Mouse (Mus musculus) kidney, embryonic 14.5 days (tissue): ENCODE data around the gene Ddx23. TPM values are rescaled to one million over a fixed set of nuclear protein-coding genes. Genes with fewer than 3 reads are reported as not detected.

Experiments used
- ATAC-seq: fragments of 200-750 bp; cut with Nextera tagmentation; 2 replicates; pipeline ENCODE4 v1.8.0; 2017; ENCODE audit warnings: moderate number of reproducible peaks, mild to moderate bottlenecking, moderate TSS enrichment, moderate library complexity; ENCODE audit not compliant: low FRiP score, low TSS enrichment
- H3K27ac ChIP-seq: fragments of 300-500 bp; sonication (generic); 2 replicates; pipeline ENCODE4 v1.5.1; 2014; ENCODE audit warnings: low read depth, mild to moderate bottlenecking, low read length, moderate library complexity, mixed read lengths
- H3K27me3 ChIP-seq: fragments of 300-500 bp; sonication (generic); 2 replicates; pipeline ENCODE4 v1.6.1; 2014; ENCODE audit warnings: mild to moderate bottlenecking, low read length; ENCODE audit not compliant: control insufficient read depth, insufficient read depth
- H3K36me3 ChIP-seq: fragments of 300-500 bp; sonication (generic); 2 replicates; pipeline ENCODE4 v1.6.1; 2014; ENCODE audit warnings: low read length, mixed read lengths; ENCODE audit not compliant: control insufficient read depth, insufficient read depth
- H3K4me1 ChIP-seq: fragments of 300-500 bp; sonication (generic); 2 replicates; pipeline ENCODE4 v1.6.1; 2014; ENCODE audit warnings: low read length, mixed read lengths; ENCODE audit not compliant: control insufficient read depth, insufficient read depth
- H3K4me2 ChIP-seq: fragments of 300-500 bp; sonication (generic); replicated peaks from 2 replicates; pipeline ENCODE4 v1.6.1; 2014; ENCODE audit warnings: low read depth, mild to moderate bottlenecking, low read length
- H3K4me3 ChIP-seq: fragments of 300-500 bp; sonication (generic); 2 replicates; pipeline ENCODE4 v1.5.1; 2014; ENCODE audit warnings: mild to moderate bottlenecking, low read length
- H3K9ac ChIP-seq: fragments of 300-500 bp; sonication (generic); 2 replicates; pipeline ENCODE4 v1.6.1; 2014; ENCODE audit warnings: low read depth, mild to moderate bottlenecking, low read length, moderate library complexity
- H3K9me3 ChIP-seq: fragments of 300-500 bp; sonication (generic); 2 replicates; pipeline ENCODE4 v1.6.1; 2016; ENCODE audit warnings: low read length; ENCODE audit not compliant: control insufficient read depth
- WGBS: fragments of 180-500 bp; shearing (Covaris S2); extraction: QIAGEN DNeasy Blood & Tissue Kit; methylation state at CpG from one replicate; pipeline ENCODE4 v1.1.7; 2014; 5-methylcytosine and 5-hydroxymethylcytosine counted together
- polyA plus RNA-seq: library from polyadenylated mRNA; unstranded; fragments of >200 nt; fragmentation: Nextera tagmentation; extraction: Ambion mirVana; gene quantifications from 2 replicates; pipeline ENCODE4 v1.2.1, GENCODE M21; 2014

Gene Ddx23
- polyA plus RNA-seq, 1 experiment from 2014 or later, result 32.2 TPM

GRCm38 (mm10) chr15:98637155-98637554, 25.5 kb downstream of the Ddx23 start:
- no peak for ATAC-seq
- WGBS, result 55% methylated on average over 3 of the region's 3 CpGs

GRCm38 (mm10) chr15:98636517-98636916, 26.2 kb downstream of the Ddx23 start:
- peak overlapping the region; percentile 95; the same call in 1 of the 2 replicates for H3K4me2 ChIP-seq
- H3K9ac ChIP-seq, result no peak overlapping the region
- peaks cover 12% of the 10 kb centered on the region for H3K36me3 ChIP-seq
- peaks cover under 1% of the 10 kb centered on the region; the same call in 1 of the 2 replicates for H3K27me3 ChIP-seq
- ATAC-seq, result no peak
- H3K4me3 ChIP-seq, result peak overlapping the region; percentile 92; the same call in 1 of the 2 replicates
- no peaks in the 10 kb centered on the region for H3K9me3 ChIP-seq
- peaks cover 33% of the 10 kb centered on the region for H3K4me1 ChIP-seq
- no peak overlapping the region for H3K27ac ChIP-seq
- WGBS, result 52% methylated on average over 5 of the region's 5 CpGs

More at GRCm38 (mm10) chr15:98637155-98637554, 25.5 kb downstream of the Ddx23 start:
- Histone ChIP-seq H3K36me3 (peaks cover 19% of the 10 kb centered on the region), H3K4me2 (no peak overlapping the region), H3K4me1 (peaks cover 27% of the 10 kb centered on the region; the same call in 1 of the 2 replicates), H3K4me3 (no peak overlapping the region), H3K27me3 (no peaks in the 10 kb centered on the region; the same call in 1 of the 2 replicates), H3K9me3 (no peaks in the 10 kb centered on the region), H3K27ac (no peak overlapping the region), H3K9ac (no peak overlapping the region)

- H3K36me3 ChIP-seq, result peaks cover 6% of the 10 kb centered on the region; the same call in 1 of the 2 replicates
- 1% methylated on average over 21 of the region's 21 CpGs for WGBS
- H3K4me2 ChIP-seq, result peak overlapping the region; percentile 95
- H3K27me3 ChIP-seq, result peaks cover 7% of the 10 kb centered on the region; the same call in 1 of the 2 replicates
- peak overlapping the region; percentile 84 for H3K9ac ChIP-seq
- H3K9me3 ChIP-seq, result no peaks in the 10 kb centered on the region
- peak overlapping the region; percentile 92 for H3K4me3 ChIP-seq
- H3K4me1 ChIP-seq, result peaks cover 42% of the 10 kb centered on the region
- ATAC-seq, result no peak
- H3K27ac ChIP-seq, result no peak overlapping the region; the same call in 1 of the 2 replicates
Measured at GRCm38 (mm10) chr15:98635291-98635841, 27.3 kb downstream of the Ddx23 start.

GRCm38 (mm10) chr15:98634541-98635081, 28.1 kb downstream of the Ddx23 start:
- H3K36me3 ChIP-seq, result peaks cover 1% of the 10 kb centered on the region; the same call in 1 of the 2 replicates
- H3K4me1 ChIP-seq, result peaks cover 42% of the 10 kb centered on the region
- H3K27ac ChIP-seq, result peak overlapping the region; percentile 76
- H3K9ac ChIP-seq, result peak overlapping the region; percentile 84
- peak overlapping the region; percentile 92 for H3K4me3 ChIP-seq
- H3K27me3 ChIP-seq, result peaks cover 7% of the 10 kb centered on the region; the same call in 1 of the 2 replicates
- peak; percentile 60 for ATAC-seq
- peak overlapping the region; percentile 95 for H3K4me2 ChIP-seq
- whole genome bisulfite sequencing, result 1% methylated on average over 36 of the region's 65 CpGs
- H3K9me3 ChIP-seq, result no peaks in the 10 kb centered on the region

GRCm38 (mm10) chr15:98633822-98634470, 28.7 kb downstream of the Ddx23 start:
- Histone ChIP-seq H3K4me3 (peak overlapping the region; percentile 92), H3K9me3 (no peaks in the 10 kb centered on the region), H3K27me3 (peaks cover 7% of the 10 kb centered on the region; the same call in 1 of the 2 replicates), H3K9ac (peak overlapping the region; percentile 84), H3K4me2 (peak overlapping the region; percentile 95), H3K36me3 (no peaks in the 10 kb centered on the region), H3K4me1 (peaks cover 43% of the 10 kb centered on the region), H3K27ac (peak overlapping the region; percentile 76)
- under 1% methylated on average over 24 of the region's 25 CpGs for WGBS
- ATAC-seq, result no peak

- no peaks in the 10 kb centered on the region for H3K9me3 ChIP-seq
- H3K4me1 ChIP-seq, result peaks cover 51% of the 10 kb centered on the region
- peaks cover 7% of the 10 kb centered on the region; the same call in 1 of the 2 replicates for H3K27me3 ChIP-seq
- peak overlapping the region; percentile 63 for H3K9ac ChIP-seq
- peak overlapping the region; percentile 95 for H3K4me2 ChIP-seq
- H3K36me3 ChIP-seq, result no peaks in the 10 kb centered on the region
- H3K4me3 ChIP-seq, result peak overlapping the region; percentile 92
- 2% methylated on average over 4 of the region's 4 CpGs for WGBS
- no peak overlapping the region for H3K27ac ChIP-seq
- ATAC-seq, result no peak
Measured at GRCm38 (mm10) chr15:98632921-98633320, 29.8 kb downstream of the Ddx23 start.

- under 1% methylated on average over 24 of the region's 25 CpGs for WGBS
Measured at GRCm38 (mm10) chr15:98632107-98632744, 30.5 kb downstream of the Ddx23 start.

GRCm38 (mm10) chr15:98631493-98631892, 31.2 kb downstream of the Ddx23 start:
- peak overlapping the region; percentile 92 for H3K4me3 ChIP-seq
- H3K27ac ChIP-seq, result no peak overlapping the region
- WGBS, result 0% methylated on average over 18 of the region's 18 CpGs
- peaks cover 7% of the 10 kb centered on the region; the same call in 1 of the 2 replicates for H3K27me3 ChIP-seq
- H3K4me2 ChIP-seq, result peak overlapping the region; percentile 95
- peak overlapping the region; percentile 63; the same call in 1 of the 2 replicates for H3K9ac ChIP-seq
- H3K36me3 ChIP-seq, result no peaks in the 10 kb centered on the region
- peaks cover 56% of the 10 kb centered on the region for H3K4me1 ChIP-seq
- peak; percentile 24 for ATAC-seq
- H3K9me3 ChIP-seq, result no peaks in the 10 kb centered on the region

More at GRCm38 (mm10) chr15:98632107-98632744, 30.5 kb downstream of the Ddx23 start:
- H3K4me1 ChIP-seq, result peaks cover 51% of the 10 kb centered on the region
- no peaks in the 10 kb centered on the region for H3K36me3 ChIP-seq
- H3K9ac ChIP-seq, result peak overlapping the region; percentile 63
- peak overlapping the region; percentile 92 for H3K4me3 ChIP-seq
- peak; percentile 68 for ATAC-seq
- H3K4me2 ChIP-seq, result peak overlapping the region; percentile 95
- H3K27ac ChIP-seq, result peak overlapping the region; percentile 75
- no peaks in the 10 kb centered on the region for H3K9me3 ChIP-seq
- H3K27me3 ChIP-seq, result peaks cover 7% of the 10 kb centered on the region; the same call in 1 of the 2 replicates
